ENCODE assay signal across 20 mouse cellular contexts in genomic region chr11:31592061-31592460, GRCm38 (mm10).
DNase-seq lines count a peak whose midpoint lies in the region; ATAC-seq and TF ChIP-seq lines count a peak whose summit lies in the region.
"Had no signal": no experiment of that assay in that cellular context is flagged by ENCODE, and none has a peak within 500 bp of the region (broad histone marks: within the 10 kb centered on the region; RNA-seq: fewer than 3 reads in every experiment).

No protein-coding gene starts in this region.

- H3K9ac ChIP-seq in heart, embryonic 13.5 days: no peak overlapping the region
- H3K9ac ChIP-seq in limb, embryonic 11.5 days (ENCODE audit: low read length): no peak overlapping the region
- H3K9ac ChIP-seq: hindbrain, embryonic 13.5 days; lung, embryonic 14.5 days; midbrain, embryonic 12.5 days; neural tube, embryonic 15.5 days had no signal

- DNase-seq in heart, adult 9 months (ENCODE audit: low spot score in 2 of 2): no peak
- DNase-seq in testis, postnatal 10 days (ENCODE audit: low spot score): no peak
- peak; percentile 52 for DNase-seq in limb, embryonic 11.5 days (ENCODE audit: low spot score)
- peak; percentile 65 for DNase-seq in testis, postnatal 14 days (ENCODE audit: low spot score)
- DNase-seq in ovary, adult 18-20 months (ENCODE audit: low spot score): no peak
- DNase-seq: cerebellum, adult 9-10 months; kidney, adult 18-20 months; kidney, postnatal 14 days; layer of hippocampus, adult 9-11 months; lung, embryonic 14.5 days; retina, postnatal 1 day; thymus, postnatal 25 days had no signal

- ATAC-seq in heart, embryonic 13.5 days (ENCODE audit: extremely low read depth, insufficient number of reproducible peaks, low FRiP score, low TSS enrichment): 0 out of 2 replicates have a peak, but pooled peaks have one; percentile 19
- peak; percentile 72; the same call in 1 of the 2 replicates for ATAC-seq in limb, embryonic 11.5 days (ENCODE audit: insufficient number of reproducible peaks, low FRiP score, low TSS enrichment, low read depth)
- ATAC-seq in frontal cortex, adult (ENCODE audit: low TSS enrichment): no peak

- peaks cover 16% of the 10 kb centered on the region for H3K4me1 ChIP-seq in heart, embryonic 13.5 days
- H3K4me1 ChIP-seq in testis, adult 2 months (ENCODE audit: control insufficient read depth, insufficient read depth, low read length): peaks cover 7% of the 10 kb centered on the region
- peaks cover 4% of the 10 kb centered on the region; the same call in 1 of the 2 replicates for H3K4me1 ChIP-seq in limb, embryonic 11.5 days (ENCODE audit: control insufficient read depth, insufficient read depth, low read length)
- H3K4me1 ChIP-seq: midbrain, embryonic 12.5 days; neural tube, embryonic 15.5 days had no signal

- H3K9me3 ChIP-seq in heart, embryonic 13.5 days: no peaks in the 10 kb centered on the region
- H3K9me3 ChIP-seq in limb, embryonic 11.5 days (ENCODE audit: control insufficient read depth, low read length): no peaks in the 10 kb centered on the region
- H3K9me3 ChIP-seq: G1E; hindbrain, embryonic 13.5 days; midbrain, embryonic 12.5 days; neural tube, embryonic 15.5 days had no signal

- WGBS in heart, embryonic 13.5 days: 54% methylated on average over 11 of the region's 11 CpGs
- WGBS in limb, embryonic 11.5 days: 24% methylated on average over 11 of the region's 11 CpGs

- no peak overlapping the region for H3K4me2 ChIP-seq in heart, embryonic 13.5 days
- H3K4me2 ChIP-seq in limb, embryonic 11.5 days (ENCODE audit: low read depth, severe bottlenecking): no peak overlapping the region
- H3K4me2 ChIP-seq: hindbrain, embryonic 13.5 days; liver, embryonic 11.5 days; lung, embryonic 14.5 days; midbrain, embryonic 12.5 days; neural tube, embryonic 15.5 days had no signal

- H3K4me3 ChIP-seq in heart, embryonic 13.5 days: no peak overlapping the region
- no peak overlapping the region for H3K4me3 ChIP-seq in testis, adult 2 months (ENCODE audit: control insufficient read depth, low read depth, low read length)
- H3K4me3 ChIP-seq in limb, embryonic 11.5 days (ENCODE audit: low read depth, low read length): no peak overlapping the region
- H3K4me3 ChIP-seq: hindbrain, embryonic 13.5 days; midbrain, embryonic 12.5 days; neural tube, embryonic 15.5 days had no signal

- H3K36me3 ChIP-seq in heart, embryonic 13.5 days: no peaks in the 10 kb centered on the region
- no peaks in the 10 kb centered on the region for H3K36me3 ChIP-seq in testis, adult 2 months (ENCODE audit: control insufficient read depth, insufficient read depth, low read length)
- no peaks in the 10 kb centered on the region for H3K36me3 ChIP-seq in limb, embryonic 11.5 days (ENCODE audit: control insufficient read depth, insufficient read depth, low read length)
- H3K36me3 ChIP-seq: G1E; hindbrain, embryonic 13.5 days; midbrain, embryonic 12.5 days; neural tube, embryonic 15.5 days had no signal

- H3K27me3 ChIP-seq in heart, embryonic 13.5 days (replicated peaks): no peaks in the 10 kb centered on the region
- no peaks in the 10 kb centered on the region for H3K27me3 ChIP-seq in testis, adult 2 months (ENCODE audit: control insufficient read depth, insufficient read depth, low read length)
- no peaks in the 10 kb centered on the region for H3K27me3 ChIP-seq in limb, embryonic 11.5 days (ENCODE audit: control insufficient read depth, insufficient read depth, low read length)
- H3K27me3 ChIP-seq: hindbrain, embryonic 13.5 days; midbrain, embryonic 12.5 days; neural tube, embryonic 15.5 days had no signal

- no peak for TF ChIP-seq POLR2A in testis, adult 2 months (IDR thresholded peaks at IDR 0.05; ENCODE audit: control insufficient read depth, low read depth, low read length)

- no peak overlapping the region for H3K27ac ChIP-seq in heart, embryonic 13.5 days (replicated peaks)
- peak overlapping the region; percentile 69; the same call in 1 of the 2 replicates for H3K27ac ChIP-seq in testis, adult 2 months (ENCODE audit: control insufficient read depth, insufficient read depth, low read depth, low read length)
- H3K27ac ChIP-seq in limb, embryonic 11.5 days (replicated peaks; ENCODE audit: low read depth, low read length): no peak overlapping the region
- H3K27ac ChIP-seq: hindbrain, embryonic 13.5 days; midbrain, embryonic 12.5 days; neural tube, embryonic 15.5 days had no signal

- TF ChIP-seq CTCF in testis, adult 2 months (IDR thresholded peaks at IDR 0.05; ENCODE audit: control insufficient read depth, insufficient read depth, insufficient replicate concordance, low read depth, low read length): no peak

Comparison
In these comparisons a context has a peak if more than half of its experiments do, and no peak if none do; other contexts are left out.
1. DNase-seq: peak in limb, embryonic 11.5 days (single experiment) and testis, postnatal 14 days (single experiment); none in heart, adult 9 months (0 of 2), testis, postnatal 10 days (single experiment) and ovary, adult 18-20 months (single experiment).